Mouse (Mus musculus) kidney, embryonic 14.5 days (tissue): ENCODE data around the gene Add3. TPM values are rescaled to one million over a fixed set of nuclear protein-coding genes. Genes with fewer than 3 reads are reported as not detected.

Source experiments
- ATAC-seq: fragments of 200-750 bp; cut with Nextera tagmentation; 2 replicates; pipeline ENCODE4 v1.8.0; 2017; ENCODE audit warnings: moderate number of reproducible peaks, mild to moderate bottlenecking, moderate TSS enrichment, moderate library complexity; ENCODE audit not compliant: low FRiP score, low TSS enrichment
- H3K27ac ChIP-seq: fragments of 300-500 bp; sonication (generic); 2 replicates; pipeline ENCODE4 v1.5.1; 2014; ENCODE audit warnings: low read depth, mild to moderate bottlenecking, low read length, moderate library complexity, mixed read lengths
- H3K27me3 ChIP-seq: fragments of 300-500 bp; sonication (generic); 2 replicates; pipeline ENCODE4 v1.6.1; 2014; ENCODE audit warnings: mild to moderate bottlenecking, low read length; ENCODE audit not compliant: control insufficient read depth, insufficient read depth
- H3K36me3 ChIP-seq: fragments of 300-500 bp; sonication (generic); 2 replicates; pipeline ENCODE4 v1.6.1; 2014; ENCODE audit warnings: low read length, mixed read lengths; ENCODE audit not compliant: control insufficient read depth, insufficient read depth
- H3K4me1 ChIP-seq: fragments of 300-500 bp; sonication (generic); 2 replicates; pipeline ENCODE4 v1.6.1; 2014; ENCODE audit warnings: low read length, mixed read lengths; ENCODE audit not compliant: control insufficient read depth, insufficient read depth
- H3K4me2 ChIP-seq: fragments of 300-500 bp; sonication (generic); replicated peaks from 2 replicates; pipeline ENCODE4 v1.6.1; 2014; ENCODE audit warnings: low read depth, mild to moderate bottlenecking, low read length
- H3K4me3 ChIP-seq: fragments of 300-500 bp; sonication (generic); 2 replicates; pipeline ENCODE4 v1.5.1; 2014; ENCODE audit warnings: mild to moderate bottlenecking, low read length
- H3K9ac ChIP-seq: fragments of 300-500 bp; sonication (generic); 2 replicates; pipeline ENCODE4 v1.6.1; 2014; ENCODE audit warnings: low read depth, mild to moderate bottlenecking, low read length, moderate library complexity
- H3K9me3 ChIP-seq: fragments of 300-500 bp; sonication (generic); 2 replicates; pipeline ENCODE4 v1.6.1; 2016; ENCODE audit warnings: low read length; ENCODE audit not compliant: control insufficient read depth
- WGBS: fragments of 180-500 bp; shearing (Covaris S2); extraction: QIAGEN DNeasy Blood & Tissue Kit; methylation state at CpG from one replicate; pipeline ENCODE4 v1.1.7; 2014; 5-methylcytosine and 5-hydroxymethylcytosine counted together
- polyA plus RNA-seq: library from polyadenylated mRNA; unstranded; fragments of >200 nt; fragmentation: Nextera tagmentation; extraction: Ambion mirVana; gene quantifications from 2 replicates; pipeline ENCODE4 v1.2.1, GENCODE M21; 2014

Gene Add3
- polyA plus RNA-seq, 1 experiment from 2014 or later = 76.1 TPM

DNA sequence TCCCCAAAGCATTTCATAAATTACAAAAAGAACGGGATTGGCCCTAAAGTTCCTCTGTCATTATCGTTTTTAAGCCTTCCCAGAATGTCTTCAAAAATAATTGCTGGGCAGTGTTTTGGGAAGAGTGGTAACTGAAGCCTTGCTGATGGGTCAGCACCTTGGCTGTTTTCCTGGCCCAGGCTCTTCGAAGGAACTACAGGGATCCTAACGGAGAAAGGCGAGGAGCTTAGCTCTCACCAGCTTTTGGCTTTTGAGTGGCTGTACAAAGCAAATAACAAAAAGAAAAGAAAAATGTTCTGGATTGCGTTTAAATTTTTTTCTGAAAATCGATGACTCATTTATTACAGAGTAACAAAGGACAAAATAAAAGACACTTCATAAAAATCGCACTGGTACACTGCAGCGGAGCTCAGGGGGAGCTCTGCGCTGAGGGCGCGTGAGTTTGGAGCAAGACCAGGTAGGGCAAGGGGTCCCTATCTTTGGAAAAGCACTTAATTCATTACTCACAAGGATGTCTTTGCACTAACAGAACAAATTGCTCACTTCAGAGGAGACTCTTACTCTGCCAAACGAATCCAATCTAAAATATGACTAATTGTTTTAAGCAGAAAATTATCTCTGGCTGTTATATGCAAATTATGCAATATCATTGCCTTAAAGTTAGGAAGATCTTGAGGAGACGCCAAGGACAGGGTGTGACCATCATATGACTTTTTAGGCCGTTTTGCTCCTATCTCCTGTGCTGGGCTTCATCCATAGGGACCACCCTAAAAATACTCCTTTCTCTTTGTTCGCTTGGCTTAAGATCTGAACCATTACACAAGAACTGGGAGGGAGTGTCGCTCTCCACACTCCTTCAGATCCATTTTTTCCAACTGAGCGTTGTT lies 32.6 kb upstream of the Add3 start:
- H3K4me2 ChIP-seq = no peak overlapping the region
- no peaks in the 10 kb centered on the region for H3K9me3 ChIP-seq
- H3K36me3 ChIP-seq = no peaks in the 10 kb centered on the region
- no peak overlapping the region for H3K4me3 ChIP-seq
- ATAC-seq = no peak
- 84% methylated on average over 18 of the region's 18 CpGs for WGBS
- H3K9ac ChIP-seq = no peak overlapping the region
- peaks cover 6% of the 10 kb centered on the region; the same call in 1 of the 2 replicates for H3K4me1 ChIP-seq
- H3K27me3 ChIP-seq = no peaks in the 10 kb centered on the region
- H3K27ac ChIP-seq = no peak overlapping the region

GRCm38 (mm10) chr19:53111996-53112590 lies 28.1 kb upstream of the Add3 start:
- no peak overlapping the region for H3K4me3 ChIP-seq
- no peaks in the 10 kb centered on the region for H3K4me1 ChIP-seq
- no peak overlapping the region for H3K27ac ChIP-seq
- H3K36me3 ChIP-seq = no peaks in the 10 kb centered on the region
- ATAC-seq = no peak
- no peak overlapping the region for H3K4me2 ChIP-seq
- no peak overlapping the region for H3K9ac ChIP-seq
- no peaks in the 10 kb centered on the region for H3K27me3 ChIP-seq
- 62% methylated on average over 7 of the region's 7 CpGs for WGBS
- H3K9me3 ChIP-seq = no peaks in the 10 kb centered on the region

- ATAC-seq = no peak
- Histone ChIP-seq H3K27ac (no peak overlapping the region), H3K4me3 (no peak overlapping the region), H3K9me3 (no peaks in the 10 kb centered on the region), H3K27me3 (no peaks in the 10 kb centered on the region), H3K4me2 (no peak overlapping the region), H3K4me1 (no peaks in the 10 kb centered on the region), H3K9ac (no peak overlapping the region), H3K36me3 (no peaks in the 10 kb centered on the region)
- WGBS = 84% methylated on average over 8 of the region's 8 CpGs
Measured at GRCm38 (mm10) chr19:53119255-53119795, 20.9 kb upstream of the Add3 start.

DNA sequence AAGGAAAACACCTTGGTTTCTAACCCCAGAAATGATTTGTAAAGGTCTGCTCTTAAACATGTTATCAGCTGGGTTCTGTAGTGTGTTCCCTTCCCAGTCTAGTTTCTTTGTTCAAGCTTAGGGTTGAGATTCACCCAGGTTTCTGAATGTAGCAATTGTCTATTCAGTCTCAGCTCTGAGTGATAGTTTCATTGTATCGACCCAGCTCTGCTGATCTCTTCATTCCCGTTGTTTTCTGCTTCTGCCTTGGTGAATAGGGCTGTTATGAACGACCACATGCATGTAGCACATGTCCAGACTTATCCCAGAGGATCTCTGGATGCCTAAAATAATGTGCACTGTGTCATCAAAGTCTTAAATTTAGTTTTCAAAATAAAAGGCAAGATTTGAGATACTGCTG lies 19.8 kb upstream of the Add3 start:
- ATAC-seq = no peak
- Histone ChIP-seq H3K4me2 (no peak overlapping the region), H3K9me3 (no peaks in the 10 kb centered on the region), H3K36me3 (no peaks in the 10 kb centered on the region), H3K9ac (no peak overlapping the region), H3K4me1 (no peaks in the 10 kb centered on the region), H3K27ac (no peak overlapping the region), H3K27me3 (no peaks in the 10 kb centered on the region), H3K4me3 (no peak overlapping the region)
- WGBS = 65% methylated on average over 3 of the region's 3 CpGs

GRCm38 (mm10) chr19:53122641-53123241 lies 17.5 kb upstream of the Add3 start:
- no peak for ATAC-seq
- H3K4me1 ChIP-seq = no peaks in the 10 kb centered on the region
- H3K27ac ChIP-seq = no peak overlapping the region

DNA sequence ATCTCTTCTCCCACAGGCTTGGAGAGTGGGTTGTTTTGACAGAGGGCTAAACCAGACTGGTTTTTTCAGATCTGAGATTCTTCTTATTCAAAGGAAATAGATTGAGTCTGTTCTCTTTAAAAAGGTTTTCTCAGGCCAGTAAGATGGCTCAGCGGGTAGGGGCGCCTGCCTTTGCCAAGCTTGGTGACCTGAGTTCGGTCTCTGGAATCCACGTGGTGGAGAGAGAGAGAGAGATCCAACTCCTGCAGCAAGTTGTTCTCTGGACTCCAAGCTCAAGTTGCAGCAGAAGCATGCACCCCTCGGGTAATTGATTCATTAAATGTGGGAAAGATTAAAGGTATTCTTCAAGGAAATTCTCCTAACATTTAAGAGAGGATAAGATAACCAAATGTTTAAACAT lies 16.9 kb upstream of the Add3 start:
- H3K36me3 ChIP-seq = no peaks in the 10 kb centered on the region
- WGBS = 61% methylated on average over 5 of the region's 5 CpGs
- no peak overlapping the region for H3K4me2 ChIP-seq
- ATAC-seq = no peak
- H3K27ac ChIP-seq = no peak overlapping the region
- no peaks in the 10 kb centered on the region for H3K9me3 ChIP-seq
- H3K4me3 ChIP-seq = no peak overlapping the region
- no peak overlapping the region for H3K9ac ChIP-seq
- H3K4me1 ChIP-seq = peaks cover 4% of the 10 kb centered on the region; the same call in 1 of the 2 replicates
- no peaks in the 10 kb centered on the region for H3K27me3 ChIP-seq

More at GRCm38 (mm10) chr19:53122641-53123241, 17.5 kb upstream of the Add3 start:
- WGBS = 62% methylated on average over 6 of the region's 6 CpGs
- Histone ChIP-seq H3K36me3 (no peaks in the 10 kb centered on the region), H3K9me3 (no peaks in the 10 kb centered on the region), H3K9ac (no peak overlapping the region), H3K4me3 (no peak overlapping the region), H3K27me3 (no peaks in the 10 kb centered on the region), H3K4me2 (no peak overlapping the region)

- WGBS = 77% methylated on average over 2 of the region's 2 CpGs
Measured at GRCm38 (mm10) chr19:53125679-53126078, 14.6 kb upstream of the Add3 start.

DNA sequence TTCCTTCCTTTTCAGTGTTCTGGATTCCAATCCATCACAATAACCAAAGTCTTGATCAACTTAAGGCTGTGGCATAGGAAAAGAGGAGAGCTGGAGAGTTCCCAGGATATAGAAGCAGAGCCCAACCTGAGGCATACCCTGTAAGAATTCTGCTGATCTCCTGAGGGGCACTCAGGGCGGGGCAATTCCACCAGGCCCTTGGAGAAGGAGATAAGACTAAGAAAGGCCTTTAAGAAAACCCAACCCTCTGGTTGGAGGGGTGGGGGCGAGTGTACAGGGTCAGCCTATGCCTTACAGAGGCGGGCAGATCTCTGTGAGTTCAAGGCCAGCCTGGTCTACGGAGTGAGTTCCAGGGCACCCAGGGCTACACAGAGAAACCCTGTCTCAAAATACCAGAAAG lies 13.7 kb upstream of the Add3 start:
- no peak for ATAC-seq
- no peaks in the 10 kb centered on the region for H3K27me3 ChIP-seq
- H3K4me2 ChIP-seq = no peak overlapping the region
- peaks cover 11% of the 10 kb centered on the region for H3K4me1 ChIP-seq
- H3K4me3 ChIP-seq = no peak overlapping the region
- H3K27ac ChIP-seq = no peak overlapping the region
- no peak overlapping the region for H3K9ac ChIP-seq
- no peaks in the 10 kb centered on the region for H3K36me3 ChIP-seq
- H3K9me3 ChIP-seq = no peaks in the 10 kb centered on the region
- 93% methylated on average over 4 of the region's 4 CpGs for WGBS

More at GRCm38 (mm10) chr19:53125679-53126078, 14.6 kb upstream of the Add3 start:
- Histone ChIP-seq H3K4me1 (peaks cover 11% of the 10 kb centered on the region), H3K4me2 (no peak overlapping the region), H3K36me3 (no peaks in the 10 kb centered on the region), H3K27me3 (no peaks in the 10 kb centered on the region), H3K4me3 (no peak overlapping the region), H3K27ac (no peak overlapping the region), H3K9me3 (no peaks in the 10 kb centered on the region), H3K9ac (no peak overlapping the region)
- ATAC-seq = no peak
